Mouse (Mus musculus) hematopoietic multipotent progenitor cell, adult 10-12 weeks (in vitro differentiated cells): Measurements from ENCODE around the gene Tmem50a. TPM values are rescaled to one million over a fixed set of nuclear protein-coding genes. Genes with fewer than 3 reads are reported as not detected.

Experiments used
- polyA plus RNA-seq: library from polyadenylated mRNA; stranded (reverse); fragments of >175 nt; gene quantifications from 2 replicates; pipeline ENCODE4 v1.2.3, GENCODE M21; 2012; ENCODE audit warnings: low replicate concordance

The Tmem50a gene
- 13.4 and 27.9 TPM in 2 replicates for polyA plus RNA-seq

DNA sequence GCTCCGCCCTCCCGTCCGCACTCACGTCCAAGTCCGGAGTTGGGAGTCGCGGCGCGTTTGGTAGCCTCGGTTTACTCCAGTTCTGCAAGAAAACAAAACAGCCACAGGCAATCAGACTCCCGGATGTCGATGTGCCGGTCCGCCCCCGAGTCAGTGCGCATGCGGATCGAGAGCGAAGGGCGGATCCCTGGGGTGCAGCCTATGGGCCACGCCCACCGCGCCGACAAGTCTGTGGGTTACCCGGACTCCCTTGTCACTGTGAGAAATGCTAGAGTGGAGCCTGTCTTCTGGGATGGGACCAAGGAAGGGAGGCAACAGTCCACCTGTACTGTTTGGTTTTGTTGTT, at the start of gene Tmem50a:
Gene Tmem50a, minus strand, starts transcription at position 161 of the 346 bp plus-strand sequence.

DNA sequence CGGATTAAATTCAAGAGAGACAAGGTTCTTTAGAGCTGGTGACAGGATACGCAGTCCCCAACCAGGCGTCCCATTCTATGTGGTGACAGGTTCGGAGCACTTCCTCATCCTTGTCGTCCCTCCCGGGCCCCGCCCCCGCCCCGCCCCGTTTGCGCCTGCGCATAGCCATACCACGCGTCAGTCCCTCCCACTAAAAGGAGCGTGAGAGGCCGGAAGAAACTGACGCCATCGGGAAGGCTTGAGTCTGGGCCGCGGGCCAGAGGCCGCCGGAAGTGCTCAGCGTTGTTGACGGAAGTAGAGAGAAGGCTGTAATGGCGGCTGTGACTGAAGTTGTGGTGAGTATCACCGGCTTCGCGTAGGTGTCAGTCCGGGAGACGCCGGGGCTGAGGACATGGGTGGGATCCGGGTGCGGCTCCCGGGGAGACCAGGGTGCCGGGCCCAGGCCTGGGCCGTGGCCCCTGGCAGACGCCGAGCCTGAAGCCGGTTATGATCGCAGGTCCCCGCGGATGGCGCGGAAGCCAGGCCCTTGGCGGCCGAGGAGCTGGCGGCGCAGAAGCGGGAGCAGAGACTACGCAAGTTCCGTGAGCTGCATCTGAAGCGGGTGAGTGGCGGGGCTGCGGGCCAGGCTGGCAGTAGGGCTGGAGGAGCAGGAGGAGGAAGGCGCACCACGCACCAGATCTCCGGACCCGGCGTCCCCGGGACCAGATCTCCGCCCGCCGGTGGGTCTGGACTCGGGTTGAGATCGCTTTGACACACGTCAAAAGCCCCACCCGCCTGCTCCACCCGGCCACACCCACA, 16.1 kb upstream of the Tmem50a start, which contains the start of gene Syf2:
Gene Syf2, plus strand, starts transcription at position 215 of the 798 bp plus-strand sequence.

DNA sequence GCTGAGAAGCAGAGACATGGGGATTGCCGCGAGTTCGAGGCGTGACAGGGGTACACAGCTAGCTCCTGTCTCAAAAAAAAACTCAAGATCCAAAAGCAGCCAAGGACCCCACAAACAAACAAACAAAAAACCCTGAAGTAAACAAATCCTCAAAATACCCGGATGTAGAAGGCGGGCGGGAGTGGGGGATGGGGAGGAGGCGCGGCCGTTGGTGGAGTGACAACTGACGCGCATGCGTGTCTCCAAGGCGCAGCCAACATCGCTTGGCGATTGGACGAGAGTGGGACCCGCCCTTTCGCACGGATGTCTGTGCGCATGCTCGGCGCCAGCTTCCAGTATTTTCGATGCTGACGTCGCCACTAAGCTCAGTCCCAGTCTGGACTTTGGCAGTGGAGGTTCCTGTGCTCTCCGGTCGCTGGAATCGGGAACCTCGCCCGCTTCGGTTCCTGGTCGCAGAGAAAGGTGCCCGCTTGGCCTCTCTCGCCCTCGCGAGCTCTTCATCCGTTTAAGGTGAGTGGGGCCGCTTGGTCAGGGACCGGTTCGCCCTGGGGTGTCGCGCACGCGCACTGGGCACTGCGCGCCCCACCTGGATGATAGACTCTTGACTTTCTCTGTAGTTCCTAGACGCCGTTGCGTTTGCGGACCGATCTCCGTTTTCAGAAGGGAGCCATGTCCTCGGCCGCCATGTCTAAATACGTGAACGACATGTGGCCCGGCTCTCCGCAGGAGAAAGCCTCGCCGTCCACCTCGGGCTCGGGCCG, 8.6 kb upstream of the Tmem50a start, which contains the start of gene Rsrp1:
Gene Rsrp1, plus strand, starts transcription at position 335 of the 761 bp plus-strand sequence.

DNA sequence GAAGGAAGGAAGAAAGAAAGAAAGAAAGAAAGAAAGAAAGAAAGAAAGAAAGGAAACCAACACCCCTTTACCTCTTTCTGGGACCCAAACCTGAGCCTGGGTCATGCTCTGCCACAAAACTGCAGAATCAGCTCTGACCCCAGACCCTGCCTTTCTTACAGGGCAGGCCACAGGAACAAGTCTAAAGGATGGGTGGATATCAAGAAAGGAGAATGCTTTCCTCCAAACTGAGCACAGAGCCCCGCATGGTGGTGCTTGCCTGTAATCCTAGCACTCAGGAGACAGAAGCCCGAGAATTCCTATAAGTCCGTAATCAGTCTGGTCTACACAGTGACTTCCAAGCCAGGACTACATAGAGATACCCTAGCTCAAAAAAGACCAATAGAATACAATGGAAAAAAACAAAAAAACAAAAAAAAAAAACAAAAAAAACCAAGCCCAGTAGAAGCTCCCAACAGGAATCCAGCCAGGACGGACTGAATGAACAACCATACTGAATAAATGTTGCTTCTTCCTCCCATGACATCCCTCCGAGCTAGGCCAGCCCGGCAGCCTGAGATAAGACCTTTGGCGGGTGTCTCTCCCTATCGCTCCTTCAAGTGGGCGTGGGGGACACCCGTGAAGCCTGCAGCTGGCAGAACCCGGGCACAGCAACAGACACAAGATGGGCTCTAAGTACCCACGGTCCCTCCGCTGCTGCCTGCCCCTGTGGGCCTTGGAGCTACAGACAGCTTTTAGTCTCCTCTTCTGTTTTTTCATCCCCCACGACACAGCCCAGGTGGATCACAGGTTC, 50.7 kb downstream of the Tmem50a start, which contains the start of gene Rhd:
Gene Rhd, plus strand, starts transcription at position 600 of the 793 bp plus-strand sequence.

DNA sequence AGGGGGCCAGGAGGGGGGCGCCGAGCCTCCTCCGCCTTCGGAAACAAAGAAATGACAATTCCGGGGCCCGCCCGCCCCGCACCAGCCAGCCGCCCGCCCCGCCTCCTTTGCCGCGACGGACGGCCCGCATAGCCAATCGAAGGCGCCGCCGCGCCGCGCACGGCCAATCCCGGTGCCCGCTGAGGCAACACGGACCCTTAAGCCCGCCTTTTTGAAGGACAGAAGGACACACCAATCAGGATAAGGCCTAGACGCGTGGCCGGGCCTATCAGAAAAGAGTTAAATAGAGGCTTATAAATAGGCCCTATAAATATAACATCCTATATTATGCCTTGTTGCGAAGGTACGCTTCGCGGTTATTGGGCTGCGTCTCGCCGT, 61.6 kb downstream of the Tmem50a start, which contains the start of gene Maco1:
Gene Maco1, minus strand, starts transcription at position 87 of the 378 bp plus-strand sequence.

Other genes with a start within 250 kb of the Tmem50a start
- 14.8 and 65.0 TPM in 2 replicates for gene Man1c1, start 210.7 kb downstream of the Tmem50a start, polyA plus RNA-seq
- 17.1 and 24.1 TPM in 2 replicates for gene Ldlrap1, start 147.0 kb downstream of the Tmem50a start, polyA plus RNA-seq
- gene Maco1, start 61.7 kb downstream of the Tmem50a start, polyA plus RNA-seq, result 11.4 and 23.6 TPM in 2 replicates
- 0.93 and 46.6 TPM in 2 replicates for gene Rhd, start 50.5 kb downstream of the Tmem50a start, polyA plus RNA-seq
- 449 and 1,393 TPM in 2 replicates for gene Rsrp1, start 8.6 kb upstream of the Tmem50a start, polyA plus RNA-seq
- gene Syf2, start 15.9 kb upstream of the Tmem50a start, polyA plus RNA-seq, result 58.9 and 112 TPM in 2 replicates
- gene Runx3, start 205.6 kb upstream of the Tmem50a start, polyA plus RNA-seq, result 239 and 529 TPM in 2 replicates